Mouse (Mus musculus) midbrain, postnatal 0 days (tissue): ENCODE measurements at regions not wholly inside any gene's neighbourhood (a gene's known extent, or its start where the extent isn't known, plus 50 kb on each side); places are given as distances from the start of the nearest gene placed in this dataset.

Experiments used
- ATAC-seq: fragments of 200-750 bp; cut with Nextera tagmentation; 2 replicates; pipeline ENCODE4 v1.8.0; 2017; ENCODE audit warnings: moderate number of reproducible peaks, mild to moderate bottlenecking, moderate TSS enrichment, moderate library complexity; ENCODE audit not compliant: low FRiP score
- DNase-seq: peaks from one replicate; pipeline ENCODE4 v3.0.0-alpha.2; 2015; ENCODE audit warnings: low spot score
- H3K27ac ChIP-seq: fragments of 300-500 bp; sonication (generic); 2 replicates; pipeline ENCODE4 v1.5.1; 2014; ENCODE audit warnings: low read depth, mild to moderate bottlenecking, low read length, mixed read lengths
- H3K27me3 ChIP-seq: fragments of 300-500 bp; sonication (generic); 2 replicates; pipeline ENCODE4 v1.6.1; 2014; ENCODE audit warnings: low read length, control low read depth, mixed read lengths; ENCODE audit not compliant: insufficient read depth
- H3K36me3 ChIP-seq: fragments of 300-500 bp; sonication (generic); 2 replicates; pipeline ENCODE4 v1.6.1; 2014; ENCODE audit warnings: low read length, control low read depth, mixed read lengths; ENCODE audit not compliant: insufficient read depth
- H3K4me1 ChIP-seq: fragments of 300-500 bp; sonication (generic); 2 replicates; pipeline ENCODE4 v1.6.1; 2014; ENCODE audit warnings: mild to moderate bottlenecking, control low read depth, antibody characterized with exemption, low read length, mixed read lengths; ENCODE audit not compliant: insufficient read depth
- H3K4me2 ChIP-seq: fragments of 300-500 bp; sonication (generic); 2 replicates; pipeline ENCODE4 v1.6.1; 2014; ENCODE audit warnings: low read depth, mild to moderate bottlenecking, low read length, mixed read lengths; ENCODE audit not compliant: poor library complexity, severe bottlenecking
- H3K4me3 ChIP-seq: fragments of 300-500 bp; sonication (generic); 2 replicates; pipeline ENCODE4 v1.5.1; 2014; ENCODE audit warnings: low read depth, mild to moderate bottlenecking, low read length, moderate library complexity
- H3K9ac ChIP-seq: fragments of 300-500 bp; sonication (generic); replicated peaks from 2 replicates; pipeline ENCODE4 v1.6.1; 2014; ENCODE audit warnings: mild to moderate bottlenecking, low read length, moderate library complexity, mixed read lengths; ENCODE audit not compliant: poor library complexity, severe bottlenecking
- H3K9me3 ChIP-seq: fragments of 300-500 bp; sonication (generic); 2 replicates; pipeline ENCODE4 v1.6.1; 2016; ENCODE audit warnings: low read length, control low read depth
- CTCF ChIP-seq: IDR thresholded peaks from 2 replicates; pipeline ENCODE4 v1.5.1; 2016; ENCODE audit warnings: antibody characterized with exemption, mild to moderate bottlenecking
- WGBS: fragments of 180-500 bp; shearing (Covaris S2); extraction: QIAGEN DNeasy Blood & Tissue Kit; methylation state at CpG from one replicate; pipeline ENCODE4 v1.1.7; 2014; 5-methylcytosine and 5-hydroxymethylcytosine counted together

DNA sequence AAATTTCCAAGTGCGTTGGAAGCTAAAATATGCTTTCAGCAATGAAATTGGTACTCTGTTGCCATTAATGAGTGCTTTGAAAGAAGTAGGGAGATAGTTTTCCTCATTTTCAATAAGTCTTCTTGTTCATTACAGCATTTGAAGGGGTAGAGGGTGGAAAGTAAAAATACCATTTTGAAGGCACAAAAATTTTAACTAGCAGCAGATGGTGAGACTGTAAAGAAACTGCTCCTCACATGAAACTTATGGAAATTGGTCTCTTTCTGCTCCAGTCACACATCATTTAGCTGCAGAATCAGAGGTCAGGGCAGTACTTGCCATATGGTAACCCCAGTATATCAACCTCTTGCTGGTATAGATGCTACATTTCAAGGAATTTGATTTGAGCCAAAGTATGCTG is 414.1 kb downstream of the Chl1 start:
- WGBS, result 82% methylated on average over 1 of the region's 1 CpGs

DNA sequence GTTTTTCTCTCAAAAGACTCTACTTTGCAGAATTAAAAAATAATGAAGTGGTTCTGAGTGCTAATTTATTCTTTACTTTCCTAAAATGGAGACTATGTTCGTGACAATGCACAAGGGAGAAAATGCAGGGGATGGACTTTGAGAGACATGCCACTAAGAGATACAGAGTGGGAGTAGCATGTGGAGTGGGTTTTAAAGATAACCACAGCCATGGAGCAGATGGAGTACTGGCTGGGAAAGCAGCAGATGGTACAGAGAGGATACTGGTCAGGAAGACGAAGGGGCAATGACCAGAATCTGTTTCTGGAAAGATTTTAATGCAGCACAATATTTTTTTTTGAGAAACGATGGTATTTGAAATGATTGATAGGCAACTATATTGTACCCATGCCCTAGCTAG is 416.7 kb downstream of the Chl1 start:
- H3K36me3 ChIP-seq, result no peaks in the 10 kb centered on the region
- no peak for ATAC-seq
- whole genome bisulfite sequencing, result 86% methylated on average over 3 of the region's 3 CpGs
- TF ChIP-seq CTCF, result no peak
- H3K4me3 ChIP-seq, result no peak overlapping the region
- H3K27ac ChIP-seq, result no peak overlapping the region
- H3K9ac ChIP-seq, result no peak overlapping the region
- DNase-seq, result no peak
- H3K4me1 ChIP-seq, result no peaks in the 10 kb centered on the region
- no peaks in the 10 kb centered on the region for H3K27me3 ChIP-seq
- H3K9me3 ChIP-seq, result no peaks in the 10 kb centered on the region
- H3K4me2 ChIP-seq, result no peak overlapping the region

More for the DNA sequence above, 414.1 kb downstream of the Chl1 start:
- no peak overlapping the region for H3K4me3 ChIP-seq
- DNase-seq (no peak), ATAC-seq (no peak)
- no peaks in the 10 kb centered on the region for H3K36me3 ChIP-seq
- no peak for TF ChIP-seq CTCF
- H3K4me2 ChIP-seq, result no peak overlapping the region
- H3K9me3 ChIP-seq, result no peaks in the 10 kb centered on the region
- no peak overlapping the region for H3K9ac ChIP-seq
- H3K27me3 ChIP-seq, result no peaks in the 10 kb centered on the region
- H3K4me1 ChIP-seq, result no peaks in the 10 kb centered on the region
- no peak overlapping the region for H3K27ac ChIP-seq

DNA sequence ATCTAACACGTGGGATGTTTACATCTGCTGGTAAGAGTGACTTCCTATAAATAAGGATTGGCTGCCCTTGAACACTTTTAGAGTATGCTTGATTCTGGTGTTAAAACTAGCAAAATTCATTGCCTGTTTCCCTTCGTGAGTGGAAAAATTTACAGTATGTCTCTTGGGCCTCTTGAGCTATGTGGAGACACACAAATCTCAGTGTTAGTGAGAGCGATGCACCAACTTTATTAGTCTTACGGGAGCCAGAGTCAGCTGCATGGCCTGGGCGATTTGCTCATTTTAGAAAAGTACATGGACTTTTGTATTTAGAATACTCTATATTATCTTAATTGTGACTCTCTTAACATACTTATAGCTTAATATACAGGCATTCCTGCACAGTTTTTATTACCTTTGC is 430.0 kb downstream of the Chl1 start:
- H3K4me2 ChIP-seq, result no peak overlapping the region
- H3K27ac ChIP-seq, result no peak overlapping the region
- H3K9me3 ChIP-seq, result no peaks in the 10 kb centered on the region
- no peak for TF ChIP-seq CTCF
- no peaks in the 10 kb centered on the region for H3K27me3 ChIP-seq
- DNase-seq (no peak), ATAC-seq (no peak)
- no peak overlapping the region for H3K4me3 ChIP-seq
- no peaks in the 10 kb centered on the region for H3K4me1 ChIP-seq
- H3K9ac ChIP-seq, result no peak overlapping the region
- no peaks in the 10 kb centered on the region for H3K36me3 ChIP-seq
- WGBS, result 92% methylated on average over 5 of the region's 5 CpGs

DNA sequence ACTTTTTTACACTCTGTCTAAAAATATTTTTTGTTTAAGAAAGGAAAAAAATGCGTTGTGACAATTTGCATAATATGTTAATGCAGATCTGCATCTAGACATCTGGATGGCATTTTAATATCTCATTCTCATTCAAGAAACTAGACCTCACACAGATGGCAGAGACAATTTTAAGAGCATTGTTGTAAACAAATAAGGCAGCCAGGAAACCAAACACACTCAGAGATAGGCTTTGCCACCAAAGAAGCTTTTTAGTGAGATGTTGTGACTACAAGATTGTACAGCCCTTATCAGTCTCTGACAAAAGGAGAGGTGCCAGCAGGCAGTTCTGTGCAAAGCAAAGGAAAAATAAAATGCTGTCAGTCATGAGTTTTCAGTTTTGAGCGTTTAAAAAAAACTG is 434.0 kb downstream of the Chl1 start:
- Histone ChIP-seq H3K4me2 (no peak overlapping the region), H3K9ac (no peak overlapping the region), H3K4me1 (no peaks in the 10 kb centered on the region), H3K36me3 (no peaks in the 10 kb centered on the region), H3K27me3 (no peaks in the 10 kb centered on the region), H3K27ac (no peak overlapping the region), H3K4me3 (no peak overlapping the region), H3K9me3 (no peaks in the 10 kb centered on the region)
- no peak for TF ChIP-seq CTCF
- DNase-seq (no peak), ATAC-seq (no peak)
- WGBS, result 46% methylated on average over 2 of the region's 2 CpGs

DNA sequence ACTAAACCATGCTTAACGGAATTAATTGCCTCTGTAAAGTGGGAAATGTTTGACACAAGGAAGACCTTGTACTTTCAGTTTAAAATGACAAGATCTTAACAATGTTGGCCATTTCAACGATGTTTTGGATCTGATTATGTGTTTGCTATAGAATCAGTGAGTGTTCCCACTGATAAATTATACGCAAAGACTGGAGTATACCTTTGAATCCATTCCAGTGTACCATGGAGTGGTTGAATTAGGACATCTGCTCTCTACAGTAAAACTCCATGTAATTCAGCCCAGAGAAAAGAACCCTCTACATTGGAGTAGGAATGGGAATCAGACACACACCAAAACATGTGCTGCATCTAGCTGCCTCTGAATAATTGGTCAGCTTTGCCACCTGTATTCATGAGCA is 437.1 kb downstream of the Chl1 start:
- Histone ChIP-seq H3K4me3 (no peak overlapping the region), H3K9me3 (no peaks in the 10 kb centered on the region), H3K9ac (no peak overlapping the region), H3K36me3 (no peaks in the 10 kb centered on the region), H3K27ac (no peak overlapping the region), H3K4me1 (no peaks in the 10 kb centered on the region), H3K4me2 (no peak overlapping the region), H3K27me3 (no peaks in the 10 kb centered on the region)
- no peak for TF ChIP-seq CTCF
- 79% methylated on average over 3 of the region's 3 CpGs for WGBS
- no peak for DNase-seq
- ATAC-seq, result no peak

DNA sequence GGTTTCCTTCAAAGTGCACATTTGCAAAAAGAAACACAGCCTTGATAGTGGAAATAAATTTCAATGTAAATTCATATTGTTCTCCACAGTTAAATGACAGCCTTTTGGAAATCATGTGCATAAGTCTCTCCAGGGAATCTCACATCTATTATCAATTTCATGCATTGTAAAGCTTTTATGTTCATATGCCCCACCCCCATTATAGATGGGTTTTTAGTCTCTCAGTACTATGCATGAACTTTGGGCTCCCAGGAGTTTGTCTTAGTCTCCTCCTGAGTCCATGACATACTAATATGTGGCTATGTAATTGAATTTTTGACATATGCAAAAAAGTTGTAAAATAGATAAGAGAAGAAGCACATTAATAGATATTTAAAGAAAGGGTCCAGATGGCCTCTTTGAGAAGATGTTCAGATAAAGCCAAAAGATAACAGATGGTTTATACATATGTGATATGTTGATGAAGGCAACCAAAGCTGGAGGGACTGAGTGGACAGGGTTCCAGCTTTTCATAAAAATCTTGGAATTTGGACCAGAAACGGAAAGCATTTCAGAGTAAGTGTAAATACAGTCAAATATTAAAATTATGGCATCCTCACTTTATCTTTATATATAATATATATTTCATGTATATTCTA is 442.9 kb downstream of the Chl1 start:
- H3K9ac ChIP-seq, result no peak overlapping the region
- no peak for TF ChIP-seq CTCF
- no peak for ATAC-seq
- no peak for DNase-seq
- no peaks in the 10 kb centered on the region for H3K36me3 ChIP-seq
- H3K27me3 ChIP-seq, result no peaks in the 10 kb centered on the region
- H3K9me3 ChIP-seq, result no peaks in the 10 kb centered on the region
- H3K27ac ChIP-seq, result no peak overlapping the region
- no peak overlapping the region for H3K4me3 ChIP-seq
- no peaks in the 10 kb centered on the region for H3K4me1 ChIP-seq
- 82% methylated on average over 1 of the region's 1 CpGs for WGBS
- H3K4me2 ChIP-seq, result no peak overlapping the region
